Mouse (Mus musculus): ENCODE data around the gene Epha5.

GRCm38 (mm10) chr5:84320553-84320952 is 96.6 kb downstream of the Epha5 start:
- TF ChIP-seq POLR2A (IDR thresholded peaks at IDR 0.05; ENCODE audit: low read depth, low read length): no peak
- TF ChIP-seq CTCF (conservative IDR thresholded peaks at IDR 0.05; ENCODE audit: insufficient read depth, insufficient read length, low read depth, low read length): no peak
